Mouse (Mus musculus) lung, embryonic 15.5 days (tissue): ENCODE results near the gene Rec8. TPM values are rescaled to one million over a fixed set of nuclear protein-coding genes. Genes with fewer than 3 reads are reported as not detected.

Experiments used
- polyA plus RNA-seq: library from polyadenylated mRNA; unstranded; fragments of >200 nt; fragmentation: Nextera tagmentation; extraction: Ambion mirVana; gene quantifications from 2 replicates; pipeline ENCODE4 v1.2.1, GENCODE M21; 2015

Gene Rec8
- polyA plus RNA-seq, 1 experiment from 2014 or later = 22.9 TPM

Other genes starting within 250 kb of the Rec8 start
- 112 and 114 TPM in 2 replicates for gene Dhrs4, start 139.3 kb upstream of the Rec8 start, polyA plus RNA-seq
- 1.3 and 1.6 TPM in 2 replicates for gene Carmil3, start 127.4 kb upstream of the Rec8 start, polyA plus RNA-seq
- 0.11 and 0.23 TPM in 2 replicates for gene Cpne6, start 107.6 kb upstream of the Rec8 start, polyA plus RNA-seq
- not detected in 2 replicates for gene Nrl, start 93.1 kb upstream of the Rec8 start, polyA plus RNA-seq
- gene Pck2, start 77.8 kb upstream of the Rec8 start, polyA plus RNA-seq = 66.0 and 67.2 TPM in 2 replicates
- 67.7 and 72.6 TPM in 2 replicates for gene Dcaf11, start 58.0 kb upstream of the Rec8 start, polyA plus RNA-seq
- 0.79 and 1.2 TPM in 2 replicates for gene A730061H03Rik, start 57.6 kb upstream of the Rec8 start, polyA plus RNA-seq
- gene Fitm1, start 42.4 kb upstream of the Rec8 start, polyA plus RNA-seq = 3.3 and 3.7 TPM in 2 replicates
- gene Psme1, start 39.9 kb upstream of the Rec8 start, polyA plus RNA-seq = 168 and 171 TPM in 2 replicates
- 4.1 and 5.1 TPM in 2 replicates for gene Emc9, start 32.7 kb upstream of the Rec8 start, polyA plus RNA-seq
- 234 and 238 TPM in 2 replicates for gene Psme2, start 26.9 kb upstream of the Rec8 start, polyA plus RNA-seq
- 14.5 and 16.0 TPM in 2 replicates for gene Rnf31, start 26.3 kb upstream of the Rec8 start, polyA plus RNA-seq
- 12.5 and 14.4 TPM in 2 replicates for gene Irf9, start 14.5 kb upstream of the Rec8 start, polyA plus RNA-seq
- 81.2 and 95.6 TPM in 2 replicates for gene Ipo4, start 17.9 kb downstream of the Rec8 start, polyA plus RNA-seq
- gene Gm49378, start 19.9 kb downstream of the Rec8 start, polyA plus RNA-seq = 0.44 and 2.0 TPM in 2 replicates
- gene Tm9sf1, start 25.8 kb downstream of the Rec8 start, polyA plus RNA-seq = 119 and 126 TPM in 2 replicates
- gene Tssk4, start 32.1 kb downstream of the Rec8 start, polyA plus RNA-seq = 0.88 and 1.1 TPM in 2 replicates
- 56.5 TPM in 2 replicates for gene Mdp1, start 42.5 kb downstream of the Rec8 start, polyA plus RNA-seq
- gene Gmpr2, start 53.9 kb downstream of the Rec8 start, polyA plus RNA-seq = 60.2 and 68.1 TPM in 2 replicates
- gene Nedd8, start 54.1 kb downstream of the Rec8 start, polyA plus RNA-seq = 509 and 542 TPM in 2 replicates
- gene Tinf2, start 63.8 kb downstream of the Rec8 start, polyA plus RNA-seq = 46.9 and 48.3 TPM in 2 replicates
- 2.2 and 2.8 TPM in 2 replicates for gene Tgm1, start 95.9 kb downstream of the Rec8 start, polyA plus RNA-seq
- gene Rabggta, start 104.2 kb downstream of the Rec8 start, polyA plus RNA-seq = 31.8 and 33.2 TPM in 2 replicates
- 86.7 and 88.4 TPM in 2 replicates for gene Dhrs1, start 127.7 kb downstream of the Rec8 start, polyA plus RNA-seq
- 39.2 and 41.4 TPM in 2 replicates for gene Nop9, start 127.7 kb downstream of the Rec8 start, polyA plus RNA-seq
- 0.55 and 0.80 TPM in 2 replicates for gene Cideb, start 140.4 kb downstream of the Rec8 start, polyA plus RNA-seq
- gene Ltb4r2, start 143.4 kb downstream of the Rec8 start, polyA plus RNA-seq = 0.25 and 0.35 TPM in 2 replicates
- 1.7 and 2.6 TPM in 2 replicates for gene Ltb4r1, start 147.9 kb downstream of the Rec8 start, polyA plus RNA-seq
- gene Adcy4, start 166.1 kb downstream of the Rec8 start, polyA plus RNA-seq = 14.3 and 18.0 TPM in 2 replicates
- 43.4 and 45.6 TPM in 2 replicates for gene Ripk3, start 170.8 kb downstream of the Rec8 start, polyA plus RNA-seq
- gene Nfatc4, start 205.1 kb downstream of the Rec8 start, polyA plus RNA-seq = 50.9 and 52.7 TPM in 2 replicates
- 19.5 and 19.7 TPM in 2 replicates for gene Nynrin, start 236.0 kb downstream of the Rec8 start, polyA plus RNA-seq